Mouse (Mus musculus) layer of hippocampus, adult 18-20 months (tissue): ENCODE data around the gene Slc22a2. TPM values are rescaled to one million over a fixed set of nuclear protein-coding genes. Genes with fewer than 3 reads are reported as not detected.

Experiments used
- DNase-seq, 2 experiments: peaks; one replicate each; pipeline ENCODE4 v3.0.0; 2022; ENCODE audit warnings: low spot score in 2 of 2
- total RNA-seq, 2 experiments: library from RNA; stranded (reverse); gene quantifications; 2 replicates each; pipeline ENCODE4 v1.2.3; 2021

Slc22a2 gene
- total RNA-seq, 2 experiments from 2014 or later = 0.20 TPM; not detected in 1

GRCm38 (mm10) chr17:12677139-12677538 is 93.2 kb downstream of the Slc22a2 start:
- no peak for DNase-seq

Other genes starting within 250 kb of the Slc22a2 start
- not detected for gene Plg, start 205.5 kb upstream of the Slc22a2 start, total RNA-seq
- under 1 TPM; 0.25 to 0.45 TPM for gene Slc22a3, start 76.4 kb upstream of the Slc22a2 start, total RNA-seq
- not detected for gene Slc22a1, start 91.7 kb downstream of the Slc22a2 start, total RNA-seq
- gene Igf2r, start 185.5 kb downstream of the Slc22a2 start, total RNA-seq = 10 to 100 TPM; 27.4 to 27.8 TPM